Mouse (Mus musculus) ES-E14 (cell line): Measurements from ENCODE around the gene Map2k3.

Experiments
- CHD2 ChIP-seq: IDR thresholded peaks from 2 replicates; pipeline ENCODE4 v1.6.1; 2014; ENCODE audit warnings: mild to moderate bottlenecking, low read depth, low read length, inconsistent platforms
- HCFC1 ChIP-seq: IDR thresholded peaks from 2 replicates; pipeline ENCODE4 v1.6.1; 2012; ENCODE audit warnings: low read length, inconsistent platforms, borderline replicate concordance; ENCODE audit not compliant: insufficient read depth
- ZC3H11A ChIP-seq: IDR thresholded peaks from 2 replicates; pipeline ENCODE4 v1.6.1; 2012; ENCODE audit warnings: low read depth, mild to moderate bottlenecking, inconsistent platforms, low read length, borderline replicate concordance

GRCm38 (mm10) chr11:60908073-60908472, 23.8 kb upstream of the Map2k3 start:
- TF ChIP-seq HCFC1 (no peak), ZC3H11A (no peak), CHD2 (no peak)
